Mouse (Mus musculus) kidney, adult 8-10 months (tissue): ENCODE results near the gene Rab19.
A peak's percentile ranks its signal among the peaks of the same experiment; 100 is the strongest.
"Not testable (repeated sequence)": the region's sequence is repeated elsewhere in the genome, so short reads cannot be mapped to it uniquely, and the experiment has no call there.

Source experiments
- DNase-seq, 2 experiments: peaks; one replicate each; pipeline ENCODE4 v3.0.0; 2022

Rab19 gene

GRCm38 (mm10) chr6:39381125-39381880, at the start of gene Rab19:
Gene Rab19, plus strand, starts transcription at chr6:39381175.
- peak; percentile 42 to 51 for DNase-seq

GRCm38 (mm10) chr6:39331998-39332700, 48.8 kb upstream of the Rab19 start:
- DNase-seq: no peak

DNA sequence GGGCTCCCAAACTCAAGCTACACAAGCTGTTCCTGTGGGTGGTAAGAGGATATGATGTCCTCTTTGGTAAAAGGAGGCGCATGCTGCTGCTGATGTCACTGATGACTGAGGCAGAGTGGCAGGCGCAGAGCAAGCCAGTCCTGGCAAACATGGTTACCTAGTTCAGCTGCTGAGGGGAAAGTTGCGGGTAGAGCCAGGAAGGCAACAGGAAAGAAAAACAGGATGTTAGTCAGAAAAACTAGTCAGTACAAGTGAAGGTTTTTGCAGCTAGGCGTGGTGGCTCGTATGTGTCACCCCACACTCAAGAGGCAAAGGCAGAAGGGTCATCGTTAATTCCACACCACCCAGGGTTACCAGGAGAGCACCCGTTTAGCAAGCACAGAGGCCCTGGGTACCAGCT, 46.8 kb upstream of the Rab19 start:
- no peak for DNase-seq

DNA sequence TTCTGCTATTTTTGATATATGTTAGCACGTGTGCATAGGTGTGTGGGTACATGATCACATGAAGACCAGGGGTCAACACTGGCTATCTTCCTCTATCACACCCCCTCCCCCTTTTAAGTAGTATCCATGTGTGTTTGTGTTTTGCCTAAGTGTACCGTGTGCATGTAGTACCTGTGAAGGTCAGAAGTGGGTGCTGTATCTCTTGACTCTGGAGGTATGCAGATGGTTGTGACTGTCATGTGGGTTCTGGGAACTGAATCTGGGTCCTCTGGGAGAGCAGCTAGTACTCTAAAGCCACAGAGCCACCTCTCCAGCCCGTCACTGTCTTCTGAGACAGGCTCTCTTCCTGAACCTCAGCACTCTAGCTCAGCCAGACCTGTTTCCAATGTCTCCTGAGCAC, 46.1 kb upstream of the Rab19 start:
- DNase-seq: no peak

DNA sequence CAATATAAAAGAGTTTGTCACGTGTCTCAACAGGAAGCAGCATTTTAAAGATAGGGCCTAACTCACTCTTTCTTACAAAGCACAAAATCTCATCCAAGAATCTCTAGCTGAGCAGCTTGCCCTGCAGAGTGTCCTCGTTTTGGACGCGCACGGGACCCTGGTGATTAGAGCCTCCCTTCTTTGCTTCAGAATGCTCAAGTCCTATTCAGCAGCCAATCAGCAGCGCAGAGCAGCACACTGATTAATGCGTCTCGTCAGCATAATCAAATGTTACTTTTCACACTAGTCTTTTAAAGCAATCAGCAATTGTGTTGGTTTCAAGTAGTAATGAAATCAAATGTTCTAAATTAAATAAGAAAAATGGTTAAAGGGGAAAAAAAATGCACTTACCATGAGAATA, 42.6 kb upstream of the Rab19 start:
- DNase-seq: no peak

GRCm38 (mm10) chr6:39341798-39342197, 39.2 kb upstream of the Rab19 start:
- DNase-seq: peak; percentile 18 to 38

DNA sequence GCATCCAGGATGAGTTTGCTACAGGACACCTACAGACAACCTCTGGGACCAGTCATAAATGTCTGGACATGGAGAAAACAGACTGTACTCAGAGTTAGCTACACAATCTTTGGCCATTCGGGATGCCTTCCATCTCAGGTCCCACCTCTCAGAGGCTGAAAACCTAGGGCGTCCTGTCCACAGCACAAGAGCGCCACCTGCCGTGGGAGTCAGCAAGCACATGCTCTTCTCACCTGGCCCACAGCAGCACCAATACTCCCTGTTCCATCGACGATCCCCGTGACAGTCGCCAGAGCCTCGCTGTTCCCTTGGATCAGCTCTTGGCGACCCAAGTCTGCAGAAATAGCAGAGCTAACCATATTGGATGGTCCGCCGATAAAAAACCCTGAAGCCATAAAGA, 37.0 kb upstream of the Rab19 start:
- peak; percentile 59 to 85 for DNase-seq

- no peak for DNase-seq
Measured at GRCm38 (mm10) chr6:39345430-39345829, 35.5 kb upstream of the Rab19 start.

DNA sequence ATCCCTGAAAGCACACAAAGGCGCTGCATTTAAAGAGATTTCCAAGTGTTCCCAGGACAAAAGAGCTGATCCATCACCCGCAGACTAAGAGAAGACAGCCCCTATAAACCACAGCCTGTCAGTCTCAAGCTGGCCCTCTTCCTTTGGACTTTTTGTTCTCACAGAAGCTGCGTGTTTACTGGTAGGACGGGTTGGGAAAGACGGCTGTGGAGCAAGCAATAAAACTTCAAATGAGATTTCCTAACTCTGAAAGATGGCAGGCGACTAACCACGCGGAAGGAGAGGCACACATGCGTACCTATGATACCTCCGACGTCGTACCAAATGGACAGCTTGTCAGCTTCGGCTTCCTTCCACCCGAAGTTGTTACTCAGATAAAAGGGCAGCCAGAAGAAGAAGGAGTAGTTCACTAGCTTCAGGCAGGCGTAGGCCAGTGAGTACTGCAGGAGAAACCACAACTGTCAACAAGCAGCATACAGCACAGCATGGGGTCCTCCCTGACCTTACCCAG, 33.9 kb upstream of the Rab19 start:
- no peak for DNase-seq

DNA sequence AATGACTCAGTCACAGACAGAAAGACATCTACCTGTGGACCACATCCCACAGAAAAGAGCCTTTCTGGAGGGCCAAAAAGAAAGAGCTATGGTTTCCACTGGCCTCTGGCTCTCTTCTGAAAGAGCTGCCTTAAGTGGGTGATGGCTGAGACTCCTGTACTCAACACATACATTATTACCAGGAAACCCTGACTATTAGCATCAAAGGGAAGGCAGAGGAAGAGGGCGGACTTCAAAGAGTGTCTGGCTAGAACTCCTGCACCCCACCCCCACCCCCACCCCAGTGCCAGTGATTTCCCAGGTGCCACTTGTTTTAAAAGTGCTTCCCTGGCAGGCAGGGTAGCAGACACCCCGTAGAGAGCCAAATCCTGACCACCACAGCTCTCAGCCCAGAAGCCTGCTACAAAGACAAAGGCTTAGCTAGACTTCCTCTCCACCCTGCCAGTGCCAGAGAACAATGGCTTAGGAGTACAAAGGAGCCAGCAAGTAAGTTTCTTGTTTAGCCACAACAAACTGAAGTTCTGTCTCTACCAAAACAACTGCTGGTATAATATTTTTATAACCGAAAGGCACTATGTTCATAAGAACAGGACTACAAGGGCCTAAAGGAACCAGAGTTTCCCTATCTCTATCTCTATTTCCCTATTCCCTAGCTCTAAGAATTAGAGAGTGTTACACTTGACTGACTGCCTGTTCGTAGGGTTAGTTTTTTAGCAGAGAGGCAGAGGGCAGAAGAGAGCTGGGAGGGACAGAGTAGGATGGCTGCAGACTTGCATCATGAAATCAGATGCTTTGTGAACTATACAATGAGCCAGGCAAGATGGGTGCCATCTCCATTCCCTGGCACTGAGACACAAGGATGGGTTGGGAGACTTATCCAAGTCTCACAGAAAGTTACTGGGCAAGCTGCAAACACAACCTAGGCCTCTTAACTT, 32.8 kb upstream of the Rab19 start:
- no peak for DNase-seq

GRCm38 (mm10) chr6:39348946-39349345, 32.0 kb upstream of the Rab19 start:
- DNase-seq: no peak

DNA sequence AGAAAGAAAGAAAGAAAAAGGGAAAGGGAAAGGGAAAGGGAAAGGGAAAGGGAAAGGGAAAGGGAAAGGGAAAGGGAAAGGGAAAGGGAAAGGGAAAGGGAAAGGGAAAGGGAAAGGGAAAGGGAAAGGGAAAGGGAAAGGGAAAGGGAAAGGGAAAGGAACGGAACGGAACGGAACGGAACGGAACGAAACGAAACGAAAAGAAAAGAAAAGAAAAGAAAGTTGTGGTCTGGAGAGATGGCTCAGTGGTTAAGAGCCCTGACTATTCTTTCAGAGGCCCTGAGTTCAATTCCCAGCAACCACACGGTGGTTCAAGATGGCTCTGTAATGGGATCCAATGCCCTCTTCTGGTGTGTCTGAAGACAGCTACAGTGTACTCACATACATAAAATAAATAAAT, 21.8 kb upstream of the Rab19 start:
- DNase-seq: not testable (repeated sequence)

DNA sequence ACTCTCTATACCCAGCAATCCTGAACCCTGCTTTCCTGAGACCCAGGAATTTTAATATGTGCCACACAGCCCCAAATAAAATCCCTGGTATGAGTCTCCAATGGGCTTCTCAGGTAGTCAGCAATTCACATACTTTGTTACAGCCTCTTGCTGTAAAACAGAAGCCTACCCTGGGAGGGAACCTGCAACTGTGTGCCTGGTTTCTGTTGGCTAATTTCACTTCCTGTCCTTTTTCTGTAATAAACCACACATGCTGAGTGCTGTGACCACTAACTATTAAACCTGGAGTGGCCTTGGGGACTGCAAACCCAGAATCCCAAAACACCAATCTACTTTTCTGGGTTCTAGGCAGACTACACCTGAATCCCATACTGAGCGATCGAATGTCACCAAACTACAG, 18.3 kb upstream of the Rab19 start:
- no peak for DNase-seq

DNA sequence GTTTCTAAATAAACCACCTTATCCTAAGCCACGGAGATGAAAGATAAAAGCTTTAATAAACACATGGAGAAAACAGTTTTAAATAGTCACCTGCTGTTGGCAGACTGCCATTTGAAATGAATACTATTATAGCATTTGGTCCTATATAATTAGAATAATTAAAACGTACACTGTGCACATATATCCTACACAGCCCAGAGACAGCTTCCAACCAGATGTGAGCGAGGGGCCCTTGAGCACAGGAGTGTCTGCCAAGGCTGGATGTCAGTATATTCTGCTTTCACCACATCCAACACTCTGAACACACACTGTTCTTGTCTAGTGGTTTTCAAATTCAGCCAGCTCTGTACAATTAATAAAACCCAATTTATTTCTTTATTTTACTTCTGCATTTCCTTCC, 11.3 kb upstream of the Rab19 start:
- DNase-seq: no peak

DNA sequence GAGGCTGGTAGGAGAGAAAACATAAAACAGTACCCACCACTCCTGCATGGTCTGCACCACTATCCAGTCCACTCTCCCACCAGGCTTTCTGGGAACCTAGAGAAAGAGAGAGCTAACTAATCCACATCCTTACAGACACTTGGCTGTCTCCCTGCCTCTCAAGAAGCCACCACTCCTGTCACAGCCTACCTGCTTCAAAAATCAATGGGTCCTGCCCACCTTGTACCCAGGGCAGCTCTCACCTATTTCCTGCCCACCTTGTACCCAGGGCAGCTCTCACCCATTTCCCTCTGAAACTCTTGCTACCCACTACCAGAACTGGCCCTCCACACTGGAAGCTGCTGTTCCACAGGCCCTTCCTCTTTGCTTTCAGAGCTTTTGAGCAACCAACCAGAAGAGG, 8.9 kb upstream of the Rab19 start:
- DNase-seq: no peak

- peak; percentile 29 to 36 for DNase-seq
Measured at GRCm38 (mm10) chr6:39372727-39373126, 8.2 kb upstream of the Rab19 start.

DNA sequence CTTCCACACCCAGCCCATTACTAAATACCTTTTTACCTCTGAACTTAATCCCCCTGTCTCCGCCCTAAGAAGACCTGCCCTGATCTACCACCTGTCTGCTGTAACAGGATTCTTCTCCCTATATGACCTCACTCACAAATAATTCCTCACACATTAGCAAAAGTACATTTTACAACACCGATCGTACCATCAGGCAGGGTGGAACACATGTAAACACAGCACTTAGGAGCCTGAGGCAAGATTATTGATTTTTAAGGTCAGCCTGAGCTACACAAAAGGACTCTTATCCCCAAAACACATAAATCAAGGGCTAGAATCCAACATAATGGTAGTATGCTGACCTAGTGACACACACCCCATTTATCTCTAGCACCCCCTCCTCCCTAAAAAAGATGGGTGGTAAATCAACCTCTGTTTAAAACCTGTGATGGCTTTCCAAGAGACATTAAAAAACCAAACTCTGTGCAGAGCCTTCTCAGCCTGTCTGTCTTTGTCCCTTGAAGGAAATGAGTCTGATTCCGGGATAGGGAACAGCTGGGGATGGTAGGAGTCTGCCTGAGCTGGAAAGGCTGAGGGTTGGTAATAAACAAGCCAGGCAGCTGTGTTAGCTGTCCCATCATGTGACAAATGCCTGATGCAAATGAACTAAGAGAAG, 7.5 kb upstream of the Rab19 start:
- DNase-seq: no peak

DNA sequence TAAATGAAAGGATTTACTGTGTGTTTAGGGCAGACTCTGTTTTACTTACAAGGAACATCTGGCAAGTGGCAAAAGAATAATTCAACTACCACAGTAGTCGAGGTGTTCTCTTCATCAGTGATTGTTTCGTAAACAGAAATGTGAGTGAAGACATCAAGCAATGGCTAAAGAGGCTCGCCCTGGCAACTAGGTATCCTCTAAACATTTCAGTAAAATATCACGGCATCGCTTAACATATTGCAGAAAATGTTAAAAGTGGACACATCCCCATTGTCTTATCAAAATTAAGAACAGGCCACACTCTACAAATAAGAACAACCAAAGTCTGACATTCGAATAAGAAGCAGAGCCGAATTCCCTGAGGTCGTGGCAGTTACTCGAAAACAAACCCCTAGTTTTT, 4.2 kb upstream of the Rab19 start:
- no peak for DNase-seq

GRCm38 (mm10) chr6:39377311-39377827, 3.6 kb upstream of the Rab19 start, which contains the start of gene Slc37a3:
Gene Slc37a3, minus strand, starts transcription at chr6:39377675.
- DNase-seq: peak; percentile 89 to 90

DNA sequence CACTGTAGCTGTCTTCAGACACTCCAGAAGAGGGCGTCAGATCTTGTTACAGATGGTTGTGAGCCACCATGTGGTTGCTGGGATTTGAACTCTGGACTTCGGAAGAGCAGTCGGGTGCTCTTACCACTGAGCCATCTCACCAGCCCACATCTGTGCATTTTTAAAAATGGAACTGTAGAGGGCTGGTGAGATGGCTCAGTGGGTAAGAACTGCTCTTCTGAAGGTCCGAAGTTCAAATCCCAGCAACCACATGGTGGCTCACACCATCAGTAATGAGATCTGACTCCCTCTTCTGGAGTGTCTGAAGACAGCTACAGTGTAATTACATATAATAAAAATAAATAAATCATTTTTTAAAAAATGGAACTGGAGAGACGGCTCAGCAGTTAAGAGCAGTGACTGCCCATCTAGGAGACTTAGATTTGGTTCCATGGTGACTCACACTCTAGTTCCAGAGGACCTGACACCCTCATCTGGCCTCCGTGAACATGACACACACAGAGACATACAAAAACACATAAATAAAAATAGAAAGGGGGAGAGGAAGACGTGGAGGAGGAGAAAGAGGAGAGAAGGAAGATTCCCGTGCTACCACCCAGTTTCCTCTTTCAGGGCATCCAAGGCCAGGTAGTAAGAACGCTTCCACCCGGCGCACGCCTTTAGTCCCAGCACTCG, 2.7 kb upstream of the Rab19 start:
- not testable (repeated sequence) for DNase-seq

DNA sequence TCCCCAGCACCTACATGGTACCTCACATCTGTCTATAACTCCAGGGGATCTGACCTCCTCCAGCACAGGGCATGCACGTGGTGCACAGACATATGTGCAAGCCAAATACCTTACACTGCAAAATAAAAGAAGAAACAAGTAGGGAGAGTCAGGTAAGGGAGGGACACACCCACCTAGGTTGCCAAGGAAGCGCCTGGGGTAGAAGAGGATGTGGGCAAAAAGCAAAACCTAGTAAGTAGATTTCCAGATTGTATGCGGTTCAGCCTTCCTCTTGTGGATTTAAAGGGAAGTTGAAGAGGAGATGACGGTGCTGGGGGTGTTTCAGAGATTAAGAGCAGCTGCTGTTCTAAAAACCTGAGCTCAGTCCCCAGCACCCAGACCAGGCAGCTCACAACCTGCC, 1.8 kb upstream of the Rab19 start:
- DNase-seq: no peak

- DNase-seq: no peak
Measured at GRCm38 (mm10) chr6:39379749-39380148, 1.2 kb upstream of the Rab19 start.
